ENCODE assay signal across 15 mouse cellular contexts in the genomic region with DNA sequence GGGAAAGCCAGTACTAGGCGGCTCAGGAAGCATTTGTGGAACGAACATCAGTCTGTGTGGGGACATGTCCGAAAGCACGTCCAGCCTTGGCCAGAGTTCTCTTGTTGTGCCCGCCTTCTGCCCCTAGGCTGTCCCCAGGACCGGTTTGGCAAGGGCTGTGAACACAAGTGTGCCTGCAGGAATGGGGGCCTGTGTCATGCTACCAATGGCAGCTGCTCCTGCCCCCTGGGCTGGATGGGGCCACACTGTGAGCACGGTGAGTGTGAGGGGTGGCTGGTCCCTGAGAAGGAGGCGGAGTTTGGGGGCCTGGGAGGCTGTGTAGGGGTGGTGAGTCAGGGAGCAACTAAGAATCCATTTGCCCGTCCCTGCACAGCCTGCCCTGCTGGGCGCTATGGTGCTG. TPM values are rescaled to one million over a fixed set of nuclear protein-coding genes. Genes with fewer than 3 reads are reported as not detected.
DNase-seq lines count a peak whose midpoint lies in the region; ATAC-seq and TF ChIP-seq lines count a peak whose summit lies in the region.
"Had no signal": no experiment of that assay in that cellular context is flagged by ENCODE, and none has a peak within 500 bp of the region (broad histone marks: within the 10 kb centered on the region; RNA-seq: fewer than 3 reads in every experiment).

No protein-coding gene starts in this region.

- peak; percentile 33 for DNase-seq in embryo, embryonic 9.5 days (ENCODE audit: extremely low spot score)
- DNase-seq in embryo, embryonic 10.5 days (ENCODE audit: low spot score): no peak
- peak; percentile 68 to 77 for DNase-seq in urinary bladder, adult 18-20 months (ENCODE audit: low spot score in 2 of 2)
- no peak for DNase-seq in urinary bladder, postnatal 10 days (ENCODE audit: low spot score)
- DNase-seq in urinary bladder, postnatal 36 days (ENCODE audit: low spot score in 2 of 2): peak; percentile 71 to 77
- DNase-seq in left cerebral cortex, adult 2 months (ENCODE audit: extremely low spot score in 1 of 2, low spot score in 2 of 2): no peak
- DNase-seq in layer of hippocampus, postnatal 25 days (ENCODE audit: extremely low spot score in 1 of 2, low spot score in 1 of 2): no peak
- DNase-seq: adrenal gland, adult 2 months; cerebellum, adult 11-12 months had no signal

- ATAC-seq in limb, embryonic 15.5 days (ENCODE audit: insufficient number of reproducible peaks, low FRiP score, low TSS enrichment, low read depth): no peak

- H3K9ac ChIP-seq in limb, embryonic 15.5 days: no peak overlapping the region
- H3K9ac ChIP-seq: embryonic facial prominence, embryonic 12.5 days; neural tube, embryonic 13.5 days had no signal

- H3K36me3 ChIP-seq in limb, embryonic 15.5 days: peaks cover 85% of the 10 kb centered on the region
- H3K36me3 ChIP-seq: G1E had no signal

- no peaks in the 10 kb centered on the region for H3K9me3 ChIP-seq in limb, embryonic 15.5 days
- H3K9me3 ChIP-seq: embryonic facial prominence, embryonic 12.5 days; midbrain, embryonic 10.5 days; neural tube, embryonic 13.5 days had no signal

- WGBS in limb, embryonic 15.5 days: 58% methylated on average over 10 of the region's 10 CpGs

- no peaks in the 10 kb centered on the region for H3K27me3 ChIP-seq in limb, embryonic 15.5 days
- H3K27me3 ChIP-seq: embryonic facial prominence, embryonic 12.5 days; neural tube, embryonic 13.5 days had no signal

- peak overlapping the region; percentile 34 for H3K27ac ChIP-seq in limb, embryonic 15.5 days
- H3K27ac ChIP-seq in left cerebral cortex, adult 2 months: no peak overlapping the region
- H3K27ac ChIP-seq: embryonic facial prominence, embryonic 12.5 days; midbrain, embryonic 10.5 days; neural tube, embryonic 13.5 days had no signal

- H3K4me2 ChIP-seq in limb, embryonic 15.5 days: no peak overlapping the region
- H3K4me2 ChIP-seq: embryonic facial prominence, embryonic 12.5 days; liver, embryonic 11.5 days; neural tube, embryonic 13.5 days had no signal

- TF ChIP-seq CTCF in left cerebral cortex, adult 2 months (IDR thresholded peaks at IDR 0.05): no peak

- intact Hi-C loops in left cerebral cortex, adult 2 months (cut with DNase I): no loop called here

- no peak overlapping the region for H3K4me3 ChIP-seq in limb, embryonic 15.5 days
- no peak overlapping the region for H3K4me3 ChIP-seq in left cerebral cortex, adult 2 months
- H3K4me3 ChIP-seq: embryonic facial prominence, embryonic 12.5 days; midbrain, embryonic 10.5 days; neural tube, embryonic 13.5 days had no signal

- peaks cover 3% of the 10 kb centered on the region; the same call in 1 of the 2 replicates for H3K4me1 ChIP-seq in limb, embryonic 15.5 days
- H3K4me1 ChIP-seq: embryonic facial prominence, embryonic 12.5 days; midbrain, embryonic 10.5 days; neural tube, embryonic 13.5 days had no signal

RNA-seq across cellular contexts. Expression of a gene that starts 32.0 kb away (rescaled TPM):
- polyA plus RNA-seq in limb, embryonic 15.5 days (2015; fragmentation: Nextera tagmentation; extraction: Ambion mirVana): 5.5 and 6.5 TPM in 2 replicates
- under 1 TPM; 0.34 to 0.63 TPM for total RNA-seq in left cerebral cortex, adult 2 months (2021)
- under 1 TPM; 0.20 to 0.82 TPM for total RNA-seq in layer of hippocampus, postnatal 25 days (2021)
- polyA plus RNA-seq: G1E had no signal

Comparison
In these comparisons a context has a peak if more than half of its experiments do, and no peak if none do; other contexts are left out.
1. DNase-seq: peak in embryo, embryonic 9.5 days (single experiment), urinary bladder, adult 18-20 months (2 of 2) and urinary bladder, postnatal 36 days (2 of 2); none in embryo, embryonic 10.5 days (single experiment), urinary bladder, postnatal 10 days (single experiment), left cerebral cortex, adult 2 months (0 of 2) and layer of hippocampus, postnatal 25 days (0 of 2).